Mouse (Mus musculus) cerebellum, adult 9-10 months (tissue): ENCODE measurements around the gene Gipc3.

Experiments used
- DNase-seq: peaks from one replicate; pipeline ENCODE4 v3.0.0; 2022

The Gipc3 gene

DNA sequence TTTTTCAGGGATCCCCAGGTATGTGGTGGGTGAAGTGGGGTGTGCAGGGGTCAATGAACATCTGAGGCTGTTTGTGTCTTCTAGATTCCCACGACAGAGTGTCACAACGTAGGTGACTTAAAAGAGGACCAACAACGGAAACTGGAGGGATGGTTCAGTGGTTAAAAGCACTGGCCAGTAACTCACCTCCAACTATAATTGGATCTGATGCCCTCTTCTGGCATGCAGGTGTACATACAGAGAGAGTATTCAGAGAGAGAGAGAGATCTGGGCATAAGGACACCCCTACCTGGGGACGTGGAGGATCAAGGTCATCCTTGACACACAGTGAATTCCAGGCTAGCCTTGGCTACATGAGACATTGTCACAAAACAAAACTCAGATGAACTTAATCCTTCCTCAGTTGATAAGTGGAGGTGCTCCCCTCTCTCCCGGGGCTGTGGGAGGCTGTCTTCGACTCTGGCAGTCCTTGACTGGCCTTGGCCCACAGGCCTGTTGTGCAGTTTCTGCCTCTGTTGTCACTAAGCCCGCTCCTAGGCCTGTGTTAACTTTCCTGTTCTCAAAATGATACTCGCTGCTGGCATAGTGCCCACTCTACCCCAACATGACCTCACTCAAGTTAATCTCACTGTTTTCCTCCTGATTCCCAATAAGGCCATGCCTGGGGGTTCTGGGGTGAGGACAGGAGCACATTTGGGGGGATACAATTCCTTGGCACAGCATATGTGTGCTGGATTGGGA is 1.5 kb upstream of the Gipc3 start:
- peak; percentile 47 for DNase-seq

DNA sequence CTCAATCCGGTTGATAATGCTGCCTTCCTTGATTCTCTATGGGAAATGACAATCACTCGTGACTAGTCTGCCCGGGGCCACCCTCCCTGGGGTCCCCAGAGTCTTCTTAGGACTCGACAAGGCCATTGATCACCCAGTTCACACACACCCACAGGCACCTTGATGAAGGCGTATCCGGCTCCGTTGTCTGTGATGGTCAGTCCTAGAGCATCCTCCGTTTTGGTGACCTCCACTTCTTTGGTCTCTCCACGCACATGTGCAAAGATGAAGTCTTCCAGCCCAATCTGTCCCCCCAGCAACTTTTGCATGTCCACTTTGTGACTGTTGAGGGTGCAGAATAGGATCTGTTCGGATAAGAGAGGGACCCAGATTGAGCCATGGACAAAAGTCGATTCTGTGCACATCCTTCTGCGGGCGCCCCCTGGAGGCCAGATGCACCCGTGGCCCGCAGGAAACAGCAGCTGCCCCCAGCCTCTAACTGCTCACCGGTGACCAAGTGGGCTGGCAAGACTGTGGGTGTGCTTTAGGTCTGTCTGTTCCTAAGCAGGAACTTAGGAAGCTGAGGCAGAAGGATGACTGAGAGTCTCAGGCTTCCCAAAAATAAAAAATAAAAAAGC is 1.6 kb downstream of the Gipc3 start:
- DNase-seq = peak; percentile 65

DNA sequence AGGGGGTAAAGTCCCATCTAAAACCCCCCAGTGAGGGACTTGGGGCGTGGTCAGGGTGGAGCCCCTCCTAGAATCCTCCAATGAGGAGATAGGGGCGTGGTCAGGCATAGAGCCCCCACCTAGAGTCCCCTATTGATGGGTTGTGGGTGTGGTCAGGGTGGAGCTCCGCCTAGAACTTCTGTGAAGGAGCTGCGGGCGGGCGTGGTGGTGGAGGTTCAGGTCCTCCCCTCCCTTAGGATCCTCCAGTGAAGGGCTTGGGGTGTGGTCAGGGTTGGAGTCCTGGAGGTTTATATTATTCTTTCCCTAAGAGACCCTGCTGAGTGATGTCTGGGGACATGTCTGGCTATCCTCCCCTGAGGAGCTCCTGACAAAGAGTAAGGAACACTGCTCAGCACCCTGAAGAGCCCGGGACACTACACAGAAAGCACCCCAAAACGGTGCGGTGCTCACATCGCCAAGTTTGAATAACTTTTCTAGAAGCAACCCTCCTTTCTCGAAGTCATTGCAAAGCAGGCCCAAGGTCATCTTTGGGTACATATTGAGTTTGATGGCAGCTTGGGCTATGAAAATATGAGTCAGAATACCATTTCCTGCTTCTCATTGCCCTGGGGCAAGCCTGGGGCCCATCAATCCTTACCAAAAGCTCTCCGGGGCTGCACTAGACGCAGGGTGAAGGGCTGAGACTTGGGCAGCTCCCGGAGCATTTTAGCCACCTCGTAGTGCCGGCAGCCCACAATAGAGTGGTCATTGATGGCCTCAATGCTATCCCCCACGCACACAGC is 2.3 kb downstream of the Gipc3 start:
- DNase-seq = peak; percentile 32

DNA sequence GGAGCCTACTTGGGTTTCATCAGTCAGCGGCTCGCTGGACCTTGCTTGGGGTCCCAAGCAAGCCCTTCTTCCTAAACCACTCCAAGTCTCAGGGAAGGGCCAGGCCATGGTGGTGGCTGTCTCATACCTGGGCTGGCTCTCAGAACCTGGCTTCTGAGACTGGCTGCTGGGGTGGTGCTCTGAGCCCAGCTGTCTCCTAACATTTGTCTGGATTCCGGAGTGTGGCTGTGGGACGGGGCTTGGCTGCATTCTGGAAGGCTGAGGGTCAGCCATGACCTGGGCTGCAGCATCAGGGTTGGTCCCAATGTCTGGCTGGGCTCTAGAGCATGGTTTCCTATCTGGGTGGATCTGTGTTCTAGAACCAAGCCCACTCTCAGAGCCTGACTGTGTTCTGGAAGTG is 6.5 kb downstream of the Gipc3 start:
- no peak for DNase-seq

DNA sequence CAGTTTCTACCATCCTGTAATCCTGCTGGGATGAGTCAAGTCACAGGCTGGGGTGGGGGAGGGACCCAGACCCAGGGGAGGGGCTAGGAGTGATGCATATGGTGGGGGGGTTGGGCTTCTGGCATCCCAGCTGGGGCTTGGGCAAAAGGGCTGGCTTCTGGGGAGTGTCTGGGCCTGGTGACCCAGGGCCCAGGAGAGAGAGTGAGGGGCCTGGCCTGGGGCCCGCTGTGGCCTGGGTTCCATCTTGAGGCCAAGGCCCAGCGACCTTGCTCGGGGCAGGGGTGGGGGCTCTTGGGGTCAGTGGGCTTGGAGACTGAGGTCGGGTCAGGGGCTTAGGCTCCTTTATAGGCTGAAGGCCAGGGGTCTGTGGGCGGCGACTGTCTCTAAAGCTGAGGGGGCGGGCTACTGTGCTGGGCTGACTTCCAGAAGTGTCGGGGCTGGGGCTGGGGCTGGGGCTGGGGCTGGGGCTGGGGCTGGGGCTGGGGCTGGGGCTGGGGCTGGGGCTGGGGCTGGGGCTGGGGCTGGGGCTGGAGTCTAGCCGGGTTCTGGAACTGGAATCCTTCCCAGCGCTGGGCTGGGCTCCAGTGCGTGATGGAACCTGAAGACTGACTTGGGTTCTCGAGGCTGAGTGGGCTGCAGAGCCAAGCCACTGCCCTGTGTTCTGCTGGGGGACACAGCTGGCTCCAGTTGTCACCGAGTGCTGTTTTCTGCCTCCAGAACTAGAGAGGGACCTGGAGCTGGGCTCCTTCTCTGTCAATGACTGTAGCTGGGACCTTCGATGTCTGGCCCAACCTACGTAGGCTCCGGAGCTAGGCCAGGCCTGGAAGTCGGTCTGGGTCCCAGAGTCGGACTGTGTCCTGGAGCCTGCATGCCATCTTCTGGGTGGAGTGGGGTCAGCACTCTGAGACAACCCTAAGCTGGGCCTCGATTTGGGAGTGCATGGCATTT is 7.4 kb downstream of the Gipc3 start:
- no peak for DNase-seq

DNA sequence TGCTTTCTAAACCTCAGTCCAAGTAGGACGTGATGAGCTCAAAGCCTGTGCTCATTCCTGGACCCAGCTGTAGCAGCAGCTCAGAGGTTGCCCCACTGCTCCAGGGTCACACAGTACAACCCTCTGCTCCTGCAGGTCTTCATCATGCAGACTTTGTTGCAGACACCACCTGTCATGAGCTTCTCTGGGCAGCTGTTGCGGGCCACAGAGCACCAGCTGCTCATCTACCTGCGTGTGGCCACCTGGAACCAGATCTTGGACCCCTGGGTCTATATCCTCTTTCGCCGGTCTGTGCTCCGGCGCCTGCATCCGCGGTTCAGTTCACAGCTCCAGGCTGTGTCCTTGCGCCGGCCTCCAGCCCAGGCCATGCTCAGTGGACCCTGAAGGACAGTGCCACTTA is 8.7 kb downstream of the Gipc3 start:
- DNase-seq = no peak

DNA sequence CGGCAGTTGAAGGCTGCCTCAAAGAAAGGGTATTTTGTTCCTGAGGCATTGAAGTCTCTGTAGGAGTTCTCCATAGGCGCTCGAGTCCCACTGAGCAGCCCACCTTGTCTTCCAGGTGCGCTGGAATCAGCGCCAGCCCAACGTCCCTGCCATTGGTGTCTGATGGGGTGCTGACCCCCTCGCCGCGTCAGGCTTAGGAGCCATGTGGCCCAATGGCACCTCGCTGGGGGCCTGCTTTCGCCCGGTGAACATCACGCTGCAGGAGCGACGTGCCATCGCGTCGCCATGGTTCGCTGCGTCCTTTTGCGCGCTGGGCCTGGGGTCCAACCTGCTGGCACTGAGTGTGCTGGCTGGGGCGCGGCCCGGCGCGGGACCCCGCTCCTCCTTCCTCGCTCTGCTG is 10.8 kb downstream of the Gipc3 start:
- no peak for DNase-seq

DNA sequence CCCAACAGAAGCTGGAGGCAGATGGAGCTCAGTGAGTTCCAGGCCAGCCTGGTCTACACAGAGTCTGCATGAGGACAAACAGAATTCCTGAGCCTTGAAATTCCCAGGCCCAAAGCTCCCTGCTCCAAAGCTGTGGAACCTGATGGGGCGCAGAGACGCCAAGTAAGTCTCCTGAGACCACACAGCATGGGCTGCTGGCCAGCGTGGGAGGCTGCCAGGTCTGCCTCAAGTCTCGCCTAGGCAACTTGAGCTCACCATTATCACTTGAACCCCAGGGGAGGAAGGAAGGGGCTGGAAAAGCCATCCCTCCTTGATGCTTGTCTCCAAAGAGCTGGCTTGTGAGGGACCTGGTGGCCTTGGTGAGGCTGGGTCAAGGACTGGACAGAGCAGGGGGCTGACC is 13.1 kb downstream of the Gipc3 start:
- DNase-seq = no peak

DNA sequence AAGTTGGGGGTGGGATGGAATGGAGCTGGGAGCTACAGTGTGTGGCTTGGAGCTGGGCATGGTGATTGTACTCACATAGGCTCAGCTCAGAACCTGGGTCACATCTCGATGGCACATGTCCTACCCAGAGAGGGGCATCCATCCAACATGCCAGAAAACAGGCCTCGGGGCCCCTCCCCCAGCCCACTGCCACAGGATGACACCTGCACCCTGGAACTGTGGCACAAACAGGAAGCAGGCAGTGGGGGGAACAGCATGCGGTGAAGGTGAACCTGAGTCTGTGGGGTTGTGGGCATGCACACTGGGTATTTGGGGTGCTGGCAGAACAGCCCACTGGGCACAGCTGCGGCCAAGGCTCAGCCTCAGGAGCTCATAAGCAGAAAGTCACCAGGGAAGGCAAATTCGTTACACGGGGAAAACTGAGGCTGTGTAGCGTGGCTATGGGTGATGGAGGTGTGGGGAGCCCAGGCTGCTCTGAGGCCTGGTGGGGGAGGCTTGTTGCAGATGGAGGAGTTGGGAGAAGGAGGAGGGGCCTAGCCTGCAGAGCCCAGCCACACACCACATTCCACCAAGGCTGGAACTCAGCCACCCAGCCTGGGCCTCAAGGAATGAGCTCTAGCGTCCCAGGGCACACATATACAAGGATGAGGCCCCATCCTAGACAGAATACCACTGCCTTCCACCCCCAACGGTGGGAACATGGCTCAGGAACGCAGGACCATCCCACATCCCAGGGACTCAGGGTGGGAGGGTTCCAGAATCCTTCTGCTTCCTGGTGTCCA is 13.7 kb downstream of the Gipc3 start:
- DNase-seq = peak; percentile 22

DNA sequence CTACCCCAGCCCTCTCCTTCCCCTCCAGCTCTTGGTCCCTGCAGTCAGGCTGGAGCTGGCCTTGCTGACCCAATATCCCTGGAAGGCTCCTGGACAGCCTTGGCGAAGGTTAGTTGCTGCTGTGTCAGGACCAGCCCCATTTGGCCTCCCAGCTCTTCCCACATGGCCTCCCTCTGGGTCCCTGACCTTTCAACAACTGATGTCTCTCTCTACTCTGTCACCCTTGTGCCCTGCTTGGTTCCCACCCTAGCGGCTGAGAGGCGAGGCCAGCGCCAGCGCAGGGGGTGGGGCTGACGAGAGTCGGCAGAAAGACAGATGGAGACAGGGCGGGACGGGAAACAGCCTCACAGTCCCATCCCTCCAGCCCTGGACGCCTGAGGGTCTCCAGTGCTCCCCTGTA is 14.7 kb downstream of the Gipc3 start, which contains the start of gene Tbxa2r:
Gene Tbxa2r, plus strand, starts transcription at position 346 of the 400 bp plus-strand sequence.
- no peak for DNase-seq

DNA sequence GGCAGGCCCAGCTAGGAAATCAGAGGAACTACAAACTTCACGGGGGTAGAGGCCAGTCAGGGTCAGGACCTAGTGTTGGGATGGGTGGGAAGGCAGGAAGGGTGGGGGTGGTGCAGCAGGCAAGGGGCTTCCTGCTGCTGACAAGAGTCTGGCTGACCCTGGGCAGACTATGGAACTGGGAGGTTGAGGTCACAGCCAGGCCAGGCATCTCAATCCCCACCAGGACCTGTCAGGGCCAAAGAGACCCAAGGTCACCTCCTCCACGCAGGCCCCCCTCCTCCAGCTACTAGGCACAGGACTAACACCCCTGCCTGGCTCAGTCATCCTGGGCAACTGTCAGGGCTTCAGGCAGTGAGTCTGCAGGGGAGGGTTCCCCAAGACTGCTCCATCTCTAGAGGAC is 15.1 kb downstream of the Gipc3 start:
- DNase-seq = no peak

DNA sequence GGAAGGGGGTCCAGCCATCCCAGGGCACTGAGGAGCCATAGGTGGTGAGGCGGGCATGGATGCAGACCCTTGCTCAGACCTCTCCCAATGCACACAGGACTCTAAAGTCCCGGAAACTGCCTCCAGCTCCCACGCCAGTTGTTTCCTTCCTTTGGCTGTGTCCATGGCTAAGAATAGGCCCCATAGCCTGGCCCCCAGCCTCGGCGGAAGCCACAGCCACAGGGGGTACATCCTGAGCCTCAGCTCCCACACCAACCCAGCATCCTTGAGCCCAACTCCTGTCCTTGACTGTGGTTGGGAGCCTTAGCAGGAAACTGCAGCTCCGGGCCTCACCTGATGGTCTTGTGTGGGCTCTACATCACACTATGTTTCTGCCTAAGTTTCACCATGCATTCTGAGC is 16.2 kb downstream of the Gipc3 start:
- DNase-seq = no peak

DNA sequence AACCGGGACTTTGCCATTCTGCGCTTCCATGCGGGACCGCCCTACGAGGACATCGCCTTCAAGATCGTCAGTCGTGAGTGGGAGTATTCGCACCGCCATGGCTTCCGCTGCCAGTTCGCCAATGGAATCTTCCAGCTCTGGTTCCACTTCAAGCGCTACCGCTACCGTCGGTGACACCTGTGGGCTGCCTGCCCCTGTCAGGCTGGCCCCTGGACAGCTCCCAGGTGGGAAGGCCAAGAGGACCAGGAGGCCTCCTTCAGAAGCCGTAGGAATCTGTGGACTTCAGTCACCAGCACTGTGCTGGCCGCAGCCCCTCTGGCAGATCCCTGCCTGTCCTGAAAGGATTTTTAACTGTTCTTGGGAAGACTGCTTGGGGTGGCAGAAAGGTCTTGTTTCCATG is 17.3 kb downstream of the Gipc3 start:
- no peak for DNase-seq

DNA sequence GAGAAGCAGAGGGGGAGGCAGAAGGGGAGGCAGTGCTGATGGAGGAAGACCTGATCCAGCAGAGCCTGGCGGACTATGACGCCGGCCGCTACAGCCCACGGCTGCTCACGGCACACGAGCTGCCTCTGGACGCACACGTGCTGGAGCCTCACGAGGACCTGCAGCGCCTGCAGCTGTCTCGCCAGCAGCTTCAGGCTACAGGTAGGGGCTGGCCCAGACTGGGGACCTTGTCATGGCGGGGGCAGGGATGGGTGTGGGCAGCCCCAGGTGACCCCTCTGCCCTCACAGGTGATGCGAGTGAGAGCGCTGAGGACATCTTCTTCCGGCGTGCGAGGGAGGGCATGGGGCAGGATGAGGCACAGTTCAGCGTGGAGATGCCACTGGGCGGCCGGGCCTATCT is 17.9 kb downstream of the Gipc3 start:
- DNase-seq = peak; percentile 24

DNA sequence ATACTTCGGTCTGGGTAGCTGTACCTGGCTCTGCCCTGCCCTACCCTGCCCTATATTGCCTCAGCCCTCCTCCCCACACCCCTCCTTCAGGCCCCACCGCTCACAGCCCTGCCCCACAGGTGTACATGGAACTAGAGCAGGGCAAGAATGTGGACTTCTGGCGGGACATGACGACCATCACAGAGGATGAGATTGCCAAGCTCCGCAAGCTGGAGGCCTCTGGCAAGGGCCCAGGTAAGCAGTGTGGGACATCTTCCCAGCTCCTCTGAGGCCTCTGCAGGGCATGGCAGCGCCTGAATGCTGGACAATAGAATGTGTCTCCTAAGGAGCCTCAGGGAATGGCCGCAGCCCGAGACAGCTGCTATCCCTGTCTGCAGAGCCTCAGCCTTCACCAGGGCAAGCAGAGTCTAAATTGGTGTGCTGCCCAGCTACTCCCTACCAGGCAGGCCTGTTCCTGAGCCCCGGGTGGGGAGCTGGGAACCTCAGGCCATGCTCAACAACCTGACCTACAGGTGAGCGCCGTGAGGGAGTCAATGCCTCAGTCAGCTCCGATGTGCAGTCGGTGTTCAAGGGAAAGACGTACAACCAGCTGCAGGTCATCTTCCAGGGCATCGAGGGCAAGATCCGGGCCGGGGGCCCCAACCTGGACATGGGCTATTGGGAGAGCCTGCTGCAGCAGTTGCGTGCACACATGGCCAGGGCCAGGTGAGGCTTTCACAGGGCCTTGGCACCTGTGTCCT is 19.1 kb downstream of the Gipc3 start:
- DNase-seq = peak; percentile 48

DNA sequence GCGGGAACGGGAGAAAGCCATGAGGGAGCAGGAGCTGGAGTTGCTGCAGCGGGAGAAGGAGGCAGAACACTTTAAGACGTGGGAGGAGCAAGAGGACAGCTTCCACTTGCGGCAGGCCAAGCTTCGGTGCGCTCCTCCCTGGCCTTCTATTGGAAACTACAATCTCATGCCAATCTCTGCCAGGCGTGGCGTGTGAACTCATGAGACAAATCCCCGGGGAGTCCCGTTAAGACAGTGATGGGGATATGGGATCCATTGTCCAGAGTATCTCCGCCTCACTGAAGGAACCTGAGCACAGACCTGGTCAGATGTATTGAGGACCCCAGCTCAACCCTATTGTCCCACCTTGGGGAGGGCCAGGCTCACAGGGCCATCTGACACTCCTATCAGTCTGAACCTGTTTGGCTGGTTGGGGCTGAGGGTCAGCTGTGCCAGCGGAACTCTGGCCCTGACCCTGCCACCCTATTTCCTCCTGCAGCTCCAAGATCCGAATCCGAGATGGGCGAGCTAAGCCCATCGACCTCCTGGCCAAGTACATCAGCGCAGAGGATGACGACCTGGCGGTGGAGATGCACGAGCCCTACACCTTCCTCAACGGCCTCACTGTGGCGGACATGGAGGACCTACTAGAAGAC is 19.8 kb downstream of the Gipc3 start:
- peak; percentile 54 for DNase-seq

DNA sequence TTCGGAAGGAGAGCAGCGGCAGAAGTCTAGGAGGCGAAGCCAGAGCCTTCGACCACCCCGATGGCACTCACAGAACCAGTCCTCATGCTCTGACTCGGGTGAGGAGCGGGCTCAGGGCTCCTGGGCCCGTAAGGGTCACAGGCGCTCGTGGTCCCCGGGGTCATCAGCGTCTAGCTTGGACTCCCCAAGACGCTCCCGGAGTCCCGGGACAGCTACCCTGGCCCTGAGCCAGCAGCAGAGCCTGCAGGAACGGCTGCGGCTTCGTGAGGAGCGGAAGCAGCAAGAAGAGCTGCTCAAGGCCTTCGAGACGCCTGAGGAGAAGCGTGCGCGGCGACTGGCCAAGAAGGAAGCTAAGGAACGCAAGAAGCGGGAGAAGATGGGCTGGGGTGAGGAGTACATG is 20.6 kb downstream of the Gipc3 start:
- DNase-seq = peak; percentile 69

DNA sequence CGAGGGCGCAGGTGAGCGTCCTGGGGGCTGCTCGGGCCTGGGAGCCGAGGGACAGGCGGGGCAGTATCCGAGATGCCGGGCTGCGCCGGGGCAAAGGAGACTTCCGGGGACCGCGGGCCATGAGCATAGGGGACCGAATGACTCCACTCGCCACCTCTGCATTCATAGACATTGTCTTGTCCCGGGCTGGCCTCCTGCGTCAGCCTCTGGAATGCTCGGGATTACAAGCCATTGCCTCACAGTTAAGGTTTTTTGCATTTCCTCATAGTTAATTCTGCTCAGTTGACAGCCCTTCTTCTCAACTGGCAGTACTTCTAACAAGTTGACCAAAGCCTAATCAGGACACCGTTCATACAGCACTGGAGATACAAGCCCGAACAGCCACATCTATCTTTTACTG is 21.6 kb downstream of the Gipc3 start:
- DNase-seq = peak; percentile 69

DNA sequence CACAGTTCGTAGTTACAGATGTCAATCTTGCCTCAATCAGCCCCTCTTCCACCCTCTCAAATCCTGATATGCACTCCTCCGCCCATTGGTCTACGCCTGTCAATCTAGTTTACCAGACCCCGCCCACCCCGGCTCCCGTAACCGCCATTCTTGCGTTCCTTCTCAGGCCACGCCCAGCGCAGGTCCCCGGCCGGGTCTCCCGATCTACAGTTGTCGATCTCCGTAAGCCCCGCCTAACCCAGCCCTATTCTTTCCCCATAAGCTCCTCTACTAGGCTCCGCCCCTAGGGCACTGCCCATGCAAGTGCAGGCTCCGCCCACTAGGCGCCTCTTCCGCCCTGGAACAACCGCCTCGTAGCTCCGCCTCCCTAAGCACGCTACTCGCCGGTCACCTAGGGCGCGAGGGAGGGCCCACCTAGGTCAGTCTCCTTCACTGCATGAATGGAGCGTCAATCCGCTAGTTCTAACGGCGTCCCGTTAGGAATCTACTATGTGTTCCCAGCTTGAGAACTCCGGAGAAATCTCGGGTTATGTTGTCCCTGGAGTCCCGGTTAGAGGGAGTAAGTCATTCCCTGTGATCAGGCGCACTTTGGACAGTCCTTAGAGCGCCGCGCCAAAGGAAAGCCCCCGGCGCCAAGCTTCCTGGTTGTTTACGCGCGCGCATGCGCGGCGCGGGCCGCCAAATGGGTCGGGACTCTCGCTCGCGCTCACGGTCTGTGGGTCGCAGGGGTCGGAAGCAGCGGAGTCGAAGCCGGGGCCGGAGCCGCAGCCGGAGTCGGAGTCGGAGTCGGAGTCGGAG is 22.3 kb downstream of the Gipc3 start, which contains the start of gene Cactin:
Gene Cactin, plus strand, starts transcription at position 554 of the 798 bp plus-strand sequence.
- DNase-seq = peak; percentile 100
